8 mouse cellular contexts compared by ENCODE assay signal in genomic region chr3:95905940-95906492, GRCm38 (mm10). TPM values are rescaled to one million over a fixed set of nuclear protein-coding genes. Genes with fewer than 3 reads are reported as not detected.
A peak's percentile ranks its signal among the peaks of the same experiment; 100 is the strongest.
DNase-seq lines count a peak whose midpoint lies in the region; ATAC-seq and TF ChIP-seq lines count a peak whose summit lies in the region.

No protein-coding gene starts in this region.

- H3K9me3 ChIP-seq in embryonic facial prominence, embryonic 14.5 days (ENCODE audit: control insufficient read depth, low read length) = no peaks in the 10 kb centered on the region
- no peaks in the 10 kb centered on the region for H3K9me3 ChIP-seq in hindbrain, embryonic 14.5 days (ENCODE audit: control insufficient read depth, low read length)
- H3K9me3 ChIP-seq in midbrain, embryonic 15.5 days = no peaks in the 10 kb centered on the region

- TF ChIP-seq CTCF in liver, adult 2 months (IDR thresholded peaks at IDR 0.05; ENCODE audit: low read depth, low read length) = peak; percentile 77

- 0% methylated on average over 12 of the region's 12 CpGs for WGBS in embryonic facial prominence, embryonic 14.5 days
- 1% methylated on average over 12 of the region's 12 CpGs for WGBS in hindbrain, embryonic 14.5 days
- WGBS in liver, adult 2 months = 2% methylated on average over 12 of the region's 12 CpGs
- WGBS in midbrain, embryonic 15.5 days = under 1% methylated on average over 12 of the region's 12 CpGs

- no peaks in the 10 kb centered on the region for H3K27me3 ChIP-seq in embryonic facial prominence, embryonic 14.5 days (replicated peaks; ENCODE audit: control insufficient read depth, insufficient read depth, low read length)
- peaks cover 20% of the 10 kb centered on the region; the same call in 1 of the 2 replicates for H3K27me3 ChIP-seq in hindbrain, embryonic 14.5 days (ENCODE audit: control insufficient read depth, insufficient read depth, low read length)
- H3K27me3 ChIP-seq in liver, adult 2 months (ENCODE audit: control insufficient read depth, insufficient read depth, low read length) = no peaks in the 10 kb centered on the region
- H3K27me3 ChIP-seq in midbrain, embryonic 15.5 days (replicated peaks) = peaks cover 16% of the 10 kb centered on the region; the same call in 1 of the 2 replicates

- no peak for TF ChIP-seq POLR2A in liver, adult 2 months (IDR thresholded peaks at IDR 0.05; ENCODE audit: extremely low read depth, insufficient read depth, low read length)

- H3K79me2 ChIP-seq in liver, adult 2 months (ENCODE audit: control insufficient read depth, insufficient read depth, low read length) = no peaks in the 10 kb centered on the region

- no peaks in the 10 kb centered on the region for H3K36me3 ChIP-seq in embryonic facial prominence, embryonic 14.5 days (ENCODE audit: control insufficient read depth, insufficient read depth, low read length)
- no peaks in the 10 kb centered on the region for H3K36me3 ChIP-seq in hindbrain, embryonic 14.5 days (replicated peaks; ENCODE audit: control insufficient read depth, insufficient read depth)
- no peaks in the 10 kb centered on the region for H3K36me3 ChIP-seq in liver, adult 2 months (ENCODE audit: control insufficient read depth, insufficient read depth, low read length)
- no peaks in the 10 kb centered on the region for H3K36me3 ChIP-seq in midbrain, embryonic 15.5 days (replicated peaks)

- H3K4me1 ChIP-seq in embryonic facial prominence, embryonic 14.5 days (ENCODE audit: control insufficient read depth, insufficient read depth, low read length) = peaks cover 28% of the 10 kb centered on the region
- H3K4me1 ChIP-seq in hindbrain, embryonic 14.5 days (replicated peaks; ENCODE audit: control insufficient read depth, insufficient read depth, low read length) = peaks cover 21% of the 10 kb centered on the region
- peaks cover 20% of the 10 kb centered on the region for H3K4me1 ChIP-seq in liver, adult 2 months (ENCODE audit: control insufficient read depth, insufficient read depth, low read length)
- H3K4me1 ChIP-seq in midbrain, embryonic 15.5 days = peaks cover 34% of the 10 kb centered on the region

- no peak overlapping the region for H3K27ac ChIP-seq in embryonic facial prominence, embryonic 14.5 days (replicated peaks; ENCODE audit: low read depth, low read length)
- no peak overlapping the region for H3K27ac ChIP-seq in hindbrain, embryonic 14.5 days
- no peak overlapping the region for H3K27ac ChIP-seq in liver, adult 2 months (replicated peaks; ENCODE audit: insufficient read depth, low read depth, low read length)
- H3K27ac ChIP-seq in midbrain, embryonic 15.5 days = no peak overlapping the region

- H3K4me2 ChIP-seq in embryonic facial prominence, embryonic 14.5 days (ENCODE audit: low read depth, low read length) = peak overlapping the region; percentile 65
- peak overlapping the region; percentile 62 for H3K4me2 ChIP-seq in hindbrain, embryonic 14.5 days (replicated peaks)
- H3K4me2 ChIP-seq in midbrain, embryonic 15.5 days = peak overlapping the region; percentile 58

- H3K9ac ChIP-seq in embryonic facial prominence, embryonic 14.5 days (ENCODE audit: low read depth, low read length) = 0 out of 2 replicates have a peak overlapping the region, but pooled peaks have one; percentile 38
- peak overlapping the region; percentile 38; the same call in 1 of the 2 replicates for H3K9ac ChIP-seq in hindbrain, embryonic 14.5 days
- H3K9ac ChIP-seq in liver, adult 2 months (ENCODE audit: low read depth, low read length) = no peak overlapping the region
- no peak overlapping the region for H3K9ac ChIP-seq in midbrain, embryonic 15.5 days

- DNase-seq in layer of hippocampus, postnatal 10 days (ENCODE audit: low spot score in 2 of 2) = peak; percentile 32 to 64
- DNase-seq in layer of hippocampus, adult 9-10 months (ENCODE audit: low spot score) = no peak
- DNase-seq in MN1 (ENCODE audit: low spot score) = peak; percentile 70
- DNase-seq in embryonic facial prominence, embryonic 14.5 days (ENCODE audit: low spot score) = peak; percentile 77
- peak; percentile 72 for DNase-seq in hindbrain, embryonic 14.5 days (ENCODE audit: low spot score)
- DNase-seq in liver, adult 2 months (ENCODE audit: extremely low read depth, low read depth, low spot score) = peak; percentile 63
- DNase-seq in frontal cortex, postnatal 36 days (ENCODE audit: low spot score in 2 of 2) = no peak

- 0 out of 2 replicates have a peak, but pooled peaks have one; percentile 26 for ATAC-seq in embryonic facial prominence, embryonic 14.5 days (ENCODE audit: low read depth)
- no peak for ATAC-seq in hindbrain, embryonic 14.5 days (ENCODE audit: low FRiP score)
- ATAC-seq in midbrain, embryonic 15.5 days (replicated peaks) = no peak

- H3K4me3 ChIP-seq in embryonic facial prominence, embryonic 14.5 days (ENCODE audit: low read depth, low read length) = peak overlapping the region; percentile 37
- H3K4me3 ChIP-seq in hindbrain, embryonic 14.5 days (replicated peaks; ENCODE audit: low read length) = 0 out of 2 replicates have a peak overlapping the region, but pooled peaks have one; percentile 27
- H3K4me3 ChIP-seq in liver, adult 2 months (ENCODE audit: insufficient read depth, low read depth, low read length) = no peak overlapping the region
- peak overlapping the region; percentile 28 for H3K4me3 ChIP-seq in midbrain, embryonic 15.5 days

RNA-seq across cellular contexts. Expression of gene Car14, which starts 1.5 kb away (rescaled TPM):
- total RNA-seq in layer of hippocampus, postnatal 10 days (2021) = 1 to 10 TPM; 2.5 to 4.4 TPM
- 3.7 and 5.6 TPM in 2 replicates for polyA plus RNA-seq in embryonic facial prominence, embryonic 14.5 days (2014; fragmentation: Nextera tagmentation; extraction: Ambion mirVana)
- polyA plus RNA-seq in hindbrain, embryonic 14.5 days (2014; fragmentation: Nextera tagmentation; extraction: Ambion mirVana) = 12.1 and 13.0 TPM in 2 replicates
- 24.5 and 35.6 TPM in 2 replicates for total RNA-seq in liver, adult 2 months (2014; rRNA removed)
- 47.9 and 56.8 TPM in 2 replicates for polyA plus RNA-seq in liver, adult 2 months (2012; rRNA removed)
- polyA plus RNA-seq in midbrain, embryonic 15.5 days (2015; fragmentation: Nextera tagmentation; extraction: Ambion mirVana) = 10.6 and 11.1 TPM in 2 replicates

RNA-seq across cellular contexts. Expression of gene Aph1a, which starts 12.2 kb away (rescaled TPM):
- total RNA-seq in layer of hippocampus, postnatal 10 days (2021) = 100 to 1,000 TPM in 1 of 2 experiments, 10 to 100 TPM in 1; 97.7 to 102 TPM
- 36.6 and 39.5 TPM in 2 replicates for polyA plus RNA-seq in embryonic facial prominence, embryonic 14.5 days (2014; fragmentation: Nextera tagmentation; extraction: Ambion mirVana)
- 34.9 and 38.6 TPM in 2 replicates for polyA plus RNA-seq in hindbrain, embryonic 14.5 days (2014; fragmentation: Nextera tagmentation; extraction: Ambion mirVana)
- total RNA-seq in liver, adult 2 months (2014; rRNA removed) = 36.2 and 43.2 TPM in 2 replicates
- polyA plus RNA-seq in liver, adult 2 months (2012; rRNA removed) = 181 and 255 TPM in 2 replicates
- 34.3 and 36.1 TPM in 2 replicates for polyA plus RNA-seq in midbrain, embryonic 15.5 days (2015; fragmentation: Nextera tagmentation; extraction: Ambion mirVana)

RNA-seq across cellular contexts. Expression of gene BC028528, which starts 14.2 kb away (rescaled TPM):
- 10 to 100 TPM in 1 of 2 experiments, 1 to 10 TPM in 1; 9.4 to 10.2 TPM for total RNA-seq in layer of hippocampus, postnatal 10 days (2021)
- 19.3 and 20.1 TPM in 2 replicates for polyA plus RNA-seq in embryonic facial prominence, embryonic 14.5 days (2014; fragmentation: Nextera tagmentation; extraction: Ambion mirVana)
- 16.1 and 26.2 TPM in 2 replicates for polyA plus RNA-seq in hindbrain, embryonic 14.5 days (2014; fragmentation: Nextera tagmentation; extraction: Ambion mirVana)
- total RNA-seq in liver, adult 2 months (2014; rRNA removed) = 3.7 and 5.3 TPM in 2 replicates
- polyA plus RNA-seq in liver, adult 2 months (2012; rRNA removed) = 0.72 and 0.98 TPM in 2 replicates
- 18.8 and 22.2 TPM in 2 replicates for polyA plus RNA-seq in midbrain, embryonic 15.5 days (2015; fragmentation: Nextera tagmentation; extraction: Ambion mirVana)

RNA-seq across cellular contexts. Expression of gene Anp32e, which starts 23.0 kb away (rescaled TPM):
- 100 to 1,000 TPM; 103 to 105 TPM for total RNA-seq in layer of hippocampus, postnatal 10 days (2021)
- 62.6 and 64.2 TPM in 2 replicates for polyA plus RNA-seq in embryonic facial prominence, embryonic 14.5 days (2014; fragmentation: Nextera tagmentation; extraction: Ambion mirVana)
- 37.1 and 37.5 TPM in 2 replicates for polyA plus RNA-seq in hindbrain, embryonic 14.5 days (2014; fragmentation: Nextera tagmentation; extraction: Ambion mirVana)
- total RNA-seq in liver, adult 2 months (2014; rRNA removed) = 8.5 and 11.7 TPM in 2 replicates
- 3.7 and 3.8 TPM in 2 replicates for polyA plus RNA-seq in liver, adult 2 months (2012; rRNA removed)
- 116 and 123 TPM in 2 replicates for polyA plus RNA-seq in midbrain, embryonic 15.5 days (2015; fragmentation: Nextera tagmentation; extraction: Ambion mirVana)

RNA-seq across cellular contexts. Expression of gene Ciart, which starts 24.0 kb away (rescaled TPM):
- 1 to 10 TPM; 6.5 to 8.9 TPM for total RNA-seq in layer of hippocampus, postnatal 10 days (2021)
- polyA plus RNA-seq in embryonic facial prominence, embryonic 14.5 days (2014; fragmentation: Nextera tagmentation; extraction: Ambion mirVana) = 4.1 and 4.4 TPM in 2 replicates
- polyA plus RNA-seq in hindbrain, embryonic 14.5 days (2014; fragmentation: Nextera tagmentation; extraction: Ambion mirVana) = 2.4 and 2.7 TPM in 2 replicates
- total RNA-seq in liver, adult 2 months (2014; rRNA removed) = 9.2 and 19.5 TPM in 2 replicates
- 1.4 and 1.7 TPM in 2 replicates for polyA plus RNA-seq in liver, adult 2 months (2012; rRNA removed)
- polyA plus RNA-seq in midbrain, embryonic 15.5 days (2015; fragmentation: Nextera tagmentation; extraction: Ambion mirVana) = 5.0 and 5.3 TPM in 2 replicates

Comparison
In these comparisons a context has a peak if more than half of its experiments do, and no peak if none do; other contexts are left out.
1. DNase-seq: peak in layer of hippocampus, postnatal 10 days (2 of 2), MN1 (single experiment), embryonic facial prominence, embryonic 14.5 days (single experiment), hindbrain, embryonic 14.5 days (single experiment) and liver, adult 2 months (single experiment); none in layer of hippocampus, adult 9-10 months (single experiment) and frontal cortex, postnatal 36 days (0 of 2).
2. H3K9ac ChIP-seq: peak in embryonic facial prominence, embryonic 14.5 days (single experiment) and hindbrain, embryonic 14.5 days (single experiment); none in liver, adult 2 months (single experiment) and midbrain, embryonic 15.5 days (single experiment).
3. Peak in every context shown above with its lines, with median percentiles within 50 percentile points of each other: H3K4me2 ChIP-seq.